Comparison of ENCODE assay signal across 7 mouse cellular contexts in genomic region chr14:62042305-62043116, GRCm38 (mm10).
A peak's percentile ranks its signal among the peaks of the same experiment; 100 is the strongest.
DNase-seq lines count a peak whose midpoint lies in the region; ATAC-seq and TF ChIP-seq lines count a peak whose summit lies in the region.

No protein-coding gene starts in this region.

- no peaks in the 10 kb centered on the region for H3K27me3 ChIP-seq in Patski

- POLR2A ChIA-PET in Patski (lab: Charles Lee) = no interaction called here

- CTCF ChIA-PET in Patski (lab: Charles Lee) = interaction anchor here (0.6 to 1.4 kb wide), 8 partner anchors 12 to 471 kb away, joined by 3 to 5 read pairs (median 3); no protein-coding TSS in a partner anchor

- DNase-seq in CD8-positive naive resting alpha-beta T cell, adult 2 months (ENCODE audit: low read depth in 2 of 2, low spot score in 2 of 2) = peak; percentile 8 to 34
- no peak for DNase-seq in Patski (ENCODE audit: low read depth, low spot score)
- peak; percentile 54 to 63 for DNase-seq in cerebellum, postnatal 36 days
- peak; percentile 42 to 76 for DNase-seq in gastrocnemius, postnatal 4 days (ENCODE audit: low spot score in 2 of 2)
- peak; percentile 67 for DNase-seq in layer of hippocampus, adult 9-11 months
- DNase-seq in mesoderm, embryonic 11.5 days (ENCODE audit: low read depth, low spot score) = peak; percentile 30
- peak; percentile 28 for DNase-seq in right cerebral cortex, postnatal 25 days

- TF ChIP-seq CTCF in Patski (IDR thresholded peaks at IDR 0.05) = peak; percentile 84

- ATAC-seq in Patski = no peak

- in situ Hi-C loops in Patski (cut with MboI; ENCODE audit: low pct_unique_long_range_greater_than_20kb) = loop anchor here (10.0 to 25.0 kb wide), 2 partner anchors 398 to 420 kb away; partner anchors contain the start of gene Gucy1b2
